Mouse (Mus musculus): ENCODE results near the gene Stard13.

Stard13 gene

DNA sequence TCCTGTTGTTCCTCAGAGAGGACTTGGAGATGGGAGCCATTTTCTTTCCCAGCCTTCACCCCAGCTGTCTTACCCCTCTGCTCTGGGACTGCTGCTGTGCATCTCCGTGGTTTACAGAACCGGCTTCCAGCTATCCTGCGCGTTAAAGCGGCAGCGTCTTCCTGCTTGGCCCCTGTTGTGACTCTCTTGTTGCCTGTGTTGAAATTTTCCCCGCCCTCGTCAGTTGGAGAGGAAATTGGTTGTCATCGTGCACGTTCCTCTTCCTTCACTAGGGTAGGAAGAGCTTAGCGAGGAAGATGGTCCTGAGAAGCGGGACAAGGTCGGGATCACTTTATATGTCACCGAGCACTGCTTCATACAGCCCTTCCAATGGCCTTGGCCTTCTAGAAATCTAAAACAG, 212.8 kb downstream of the Stard13 start:
- no peak for DNase-seq (ENCODE audit: low read depth, low spot score)

GRCm38 (mm10) chr5:151020031-151020820, 213.4 kb downstream of the Stard13 start:
- DNase-seq (ENCODE audit: low read depth, low spot score), result no peak

DNA sequence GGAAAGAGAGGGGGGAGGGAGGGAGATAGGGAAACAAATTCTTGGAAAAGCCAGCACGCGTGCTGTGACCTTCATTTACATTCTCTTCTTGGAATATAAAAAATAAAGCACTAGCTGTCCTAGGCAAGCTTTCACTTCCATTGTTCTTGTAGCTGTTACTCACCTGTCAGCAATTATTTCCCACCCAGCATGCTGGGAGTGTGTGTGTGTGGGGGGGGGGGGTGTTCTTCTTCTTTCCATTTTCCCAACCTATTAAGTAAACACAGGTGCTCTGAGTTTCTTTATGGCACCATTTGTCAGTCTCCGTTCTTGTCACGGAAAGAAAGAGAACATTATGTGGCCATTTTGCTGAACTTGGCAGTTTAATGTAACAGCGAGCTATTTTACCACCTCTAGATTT, 214.7 kb downstream of the Stard13 start:
- no peak for DNase-seq (ENCODE audit: low read depth, low spot score)

DNA sequence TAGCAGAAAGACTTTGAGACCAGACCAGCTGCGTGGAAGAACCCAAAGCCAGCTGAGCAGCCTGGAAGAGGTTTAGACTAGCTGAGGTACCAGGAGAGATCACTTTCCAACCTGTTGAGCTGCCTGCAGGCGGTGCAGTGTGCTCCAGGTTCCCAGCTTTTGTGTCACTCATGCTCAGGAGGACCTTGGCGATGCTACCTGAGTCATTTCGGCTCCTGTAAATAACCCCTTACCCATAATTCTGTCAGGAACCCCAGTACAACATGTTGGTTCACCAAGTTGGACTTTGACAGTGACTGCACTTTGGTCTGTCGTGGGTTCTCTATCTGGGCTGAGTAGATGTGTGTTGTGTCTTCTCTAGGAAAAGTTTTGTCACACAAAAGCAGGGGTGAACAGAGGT, 215.2 kb downstream of the Stard13 start:
- DNase-seq (ENCODE audit: low read depth, low spot score), result no peak

DNA sequence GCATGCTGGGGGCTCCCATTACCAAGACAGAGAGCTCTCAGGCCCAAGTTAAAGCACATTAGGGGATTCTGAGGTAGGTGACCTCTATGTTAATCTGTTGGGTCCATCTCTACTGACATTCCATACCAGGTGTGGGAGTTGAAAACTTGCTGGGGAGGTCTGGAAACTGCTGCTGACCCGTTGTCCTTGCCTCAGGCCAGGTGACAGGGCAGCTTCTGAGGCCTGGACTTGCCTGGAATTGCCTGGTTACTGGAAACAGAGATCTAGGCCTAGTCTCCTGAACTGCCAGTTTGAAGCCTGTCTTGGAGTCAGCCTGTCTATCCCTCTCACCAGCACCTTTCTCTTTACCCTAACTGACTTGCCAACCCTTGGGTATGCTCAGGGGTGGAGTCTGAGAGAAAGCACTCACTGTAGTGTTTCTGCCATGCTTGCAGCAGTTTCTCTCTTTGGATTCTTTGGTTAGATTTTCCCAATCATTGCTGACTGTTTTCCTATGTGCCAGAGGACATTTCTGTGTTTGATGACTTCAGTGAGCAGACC, 229.3 kb downstream of the Stard13 start:
- DNase-seq (ENCODE audit: low read depth, low spot score), result no peak

GRCm38 (mm10) chr5:151002051-151002450, 231.6 kb downstream of the Stard13 start:
- DNase-seq (ENCODE audit: low read depth, low spot score), result no peak

- no peak for DNase-seq (ENCODE audit: low read depth, low spot score)
These were observed 232.5 kb downstream of the Stard13 start for GRCm38 (mm10) chr5:151001111-151001510.

GRCm38 (mm10) chr5:150996586-150996985, 237.1 kb downstream of the Stard13 start:
- no peak for DNase-seq (ENCODE audit: low read depth, low spot score)

GRCm38 (mm10) chr5:150994096-150994495, 239.5 kb downstream of the Stard13 start:
- DNase-seq (ENCODE audit: low read depth, low spot score), result no peak

Measured in telencephalon, adult 2 months (tissue).